Mouse (Mus musculus): ENCODE results near the gene Ttc6. TPM values are rescaled to one million over a fixed set of nuclear protein-coding genes. Genes with fewer than 3 reads are reported as not detected.

Ttc6 gene
- polyA plus RNA-seq, 1 experiment from 2014 or later: 0.09 TPM

GRCm38 (mm10) chr12:57549667-57550160 lies 14.2 kb upstream of the Ttc6 start:
- no peak for ATAC-seq (replicated peaks; ENCODE audit: low FRiP score, low read depth)
- no peak for DNase-seq (ENCODE audit: low spot score)
- WGBS: 4% methylated on average over 15 of the region's 15 CpGs
- Histone ChIP-seq H3K4me1 (replicated peaks; ENCODE audit: insufficient read depth, low read length) (peaks cover 8% of the 10 kb centered on the region), H3K9me3 (replicated peaks; ENCODE audit: low read length) (no peaks in the 10 kb centered on the region), H3K36me3 (ENCODE audit: insufficient read depth, low read length) (no peaks in the 10 kb centered on the region), H3K4me2 (ENCODE audit: low read length) (no peak overlapping the region), H3K4me3 (replicated peaks; ENCODE audit: low read depth, low read length) (no peak overlapping the region), H3K27me3 (ENCODE audit: insufficient read depth, low read length) (peaks cover 84% of the 10 kb centered on the region), H3K9ac (ENCODE audit: low read depth, low read length) (no peak overlapping the region), H3K27ac (no peak overlapping the region)
- no peak for TF ChIP-seq CTCF (IDR thresholded peaks at IDR 0.05; ENCODE audit: low read depth)

- DNase-seq (ENCODE audit: low spot score) (no peak), ATAC-seq (replicated peaks; ENCODE audit: low FRiP score, low read depth) (no peak)
- Histone ChIP-seq H3K4me2 (ENCODE audit: low read length) (no peak overlapping the region), H3K4me1 (replicated peaks; ENCODE audit: insufficient read depth, low read length) (peaks cover 7% of the 10 kb centered on the region), H3K36me3 (ENCODE audit: insufficient read depth, low read length) (no peaks in the 10 kb centered on the region), H3K9me3 (replicated peaks; ENCODE audit: low read length) (no peaks in the 10 kb centered on the region), H3K27ac (no peak overlapping the region), H3K9ac (ENCODE audit: low read depth, low read length) (no peak overlapping the region), H3K4me3 (replicated peaks; ENCODE audit: low read depth, low read length) (no peak overlapping the region), H3K27me3 (ENCODE audit: insufficient read depth, low read length) (peaks cover 82% of the 10 kb centered on the region)
- 3% methylated on average over 31 of the region's 31 CpGs for WGBS
- no peak for TF ChIP-seq CTCF (IDR thresholded peaks at IDR 0.05; ENCODE audit: low read depth)
These were observed 13.6 kb upstream of the Ttc6 start for GRCm38 (mm10) chr12:57550181-57550808.

GRCm38 (mm10) chr12:57550881-57551280 lies 13.0 kb upstream of the Ttc6 start:
- WGBS: 6% methylated on average over 8 of the region's 8 CpGs
- DNase-seq (ENCODE audit: low spot score): no peak
- no peak overlapping the region for H3K4me3 ChIP-seq (replicated peaks; ENCODE audit: low read depth, low read length)

GRCm38 (mm10) chr12:57552286-57552685 lies 11.6 kb upstream of the Ttc6 start:
- Histone ChIP-seq H3K9me3 (replicated peaks; ENCODE audit: low read length) (no peaks in the 10 kb centered on the region), H3K4me1 (replicated peaks; ENCODE audit: insufficient read depth, low read length) (no peaks in the 10 kb centered on the region), H3K9ac (ENCODE audit: low read depth, low read length) (no peak overlapping the region), H3K27ac (no peak overlapping the region), H3K4me2 (ENCODE audit: low read length) (no peak overlapping the region), H3K36me3 (ENCODE audit: insufficient read depth, low read length) (no peaks in the 10 kb centered on the region), H3K27me3 (ENCODE audit: insufficient read depth, low read length) (peaks cover 65% of the 10 kb centered on the region), H3K4me3 (replicated peaks; ENCODE audit: low read depth, low read length) (no peak overlapping the region)
- no peak for TF ChIP-seq CTCF (IDR thresholded peaks at IDR 0.05; ENCODE audit: low read depth)
- WGBS: 8% methylated on average over 3 of the region's 3 CpGs
- ATAC-seq (replicated peaks; ENCODE audit: low FRiP score, low read depth) (no peak), DNase-seq (ENCODE audit: low spot score) (no peak)

More at GRCm38 (mm10) chr12:57550881-57551280, 13.0 kb upstream of the Ttc6 start:
- H3K36me3 ChIP-seq (ENCODE audit: insufficient read depth, low read length): no peaks in the 10 kb centered on the region
- 0 out of 2 replicates have a peak, but pooled peaks cover 3% of the 10 kb centered on the region for H3K4me1 ChIP-seq (replicated peaks; ENCODE audit: insufficient read depth, low read length)
- TF ChIP-seq CTCF (IDR thresholded peaks at IDR 0.05; ENCODE audit: low read depth): no peak
- H3K27me3 ChIP-seq (ENCODE audit: insufficient read depth, low read length): peaks cover 79% of the 10 kb centered on the region
- H3K4me2 ChIP-seq (ENCODE audit: low read length): no peak overlapping the region
- ATAC-seq (replicated peaks; ENCODE audit: low FRiP score, low read depth): no peak
- no peak overlapping the region for H3K27ac ChIP-seq
- no peak overlapping the region for H3K9ac ChIP-seq (ENCODE audit: low read depth, low read length)
- no peaks in the 10 kb centered on the region for H3K9me3 ChIP-seq (replicated peaks; ENCODE audit: low read length)

DNA sequence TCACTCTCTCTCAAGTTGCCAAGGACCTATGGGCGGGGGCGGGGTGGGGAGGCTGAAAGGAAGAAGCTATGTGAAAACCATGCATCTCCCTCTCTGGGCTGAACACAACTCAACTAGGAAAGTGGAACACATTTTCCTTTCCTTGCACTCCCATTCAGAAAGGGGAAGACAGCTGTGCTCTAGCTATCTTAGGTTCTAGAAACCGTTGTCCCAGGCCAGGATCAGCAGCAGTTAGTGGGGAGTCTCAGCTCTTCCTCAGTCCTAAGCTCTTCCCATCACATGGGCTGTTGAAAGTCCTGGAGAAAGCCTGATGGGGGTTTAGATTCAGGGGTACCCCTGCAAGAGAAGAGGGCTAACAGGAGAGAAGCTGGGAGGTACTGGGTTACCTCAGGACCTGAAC lies 9.8 kb upstream of the Ttc6 start:
- H3K9me3 ChIP-seq (replicated peaks; ENCODE audit: low read length): no peaks in the 10 kb centered on the region
- no peak for TF ChIP-seq CTCF (IDR thresholded peaks at IDR 0.05; ENCODE audit: low read depth)

GRCm38 (mm10) chr12:57571773-57572172 lies 7.9 kb downstream of the Ttc6 start:
- Histone ChIP-seq H3K4me2 (ENCODE audit: low read length) (no peak overlapping the region), H3K9ac (ENCODE audit: low read depth, low read length) (no peak overlapping the region), H3K9me3 (replicated peaks; ENCODE audit: low read length) (no peaks in the 10 kb centered on the region), H3K27ac (no peak overlapping the region), H3K27me3 (ENCODE audit: insufficient read depth, low read length) (peaks cover 24% of the 10 kb centered on the region), H3K4me1 (replicated peaks; ENCODE audit: insufficient read depth, low read length) (0 out of 2 replicates have a peak, but pooled peaks cover 5% of the 10 kb centered on the region), H3K4me3 (replicated peaks; ENCODE audit: low read depth, low read length) (no peak overlapping the region), H3K36me3 (ENCODE audit: insufficient read depth, low read length) (no peaks in the 10 kb centered on the region)
- DNase-seq (ENCODE audit: low spot score) (no peak), ATAC-seq (replicated peaks; ENCODE audit: low FRiP score, low read depth) (no peak)
- TF ChIP-seq CTCF (IDR thresholded peaks at IDR 0.05; ENCODE audit: low read depth): no peak
- WGBS: 31% methylated on average over 9 of the region's 9 CpGs

More for the DNA sequence above, 9.8 kb upstream of the Ttc6 start:
- DNase-seq (ENCODE audit: low spot score): no peak
- no peak overlapping the region for H3K4me3 ChIP-seq (replicated peaks; ENCODE audit: low read depth, low read length)
- 35% methylated on average over 3 of the region's 3 CpGs for WGBS
- ATAC-seq (replicated peaks; ENCODE audit: low FRiP score, low read depth): no peak
- H3K27ac ChIP-seq: no peak overlapping the region
- no peaks in the 10 kb centered on the region for H3K36me3 ChIP-seq (ENCODE audit: insufficient read depth, low read length)
- no peaks in the 10 kb centered on the region for H3K4me1 ChIP-seq (replicated peaks; ENCODE audit: insufficient read depth, low read length)
- no peak overlapping the region for H3K9ac ChIP-seq (ENCODE audit: low read depth, low read length)
- no peak overlapping the region for H3K4me2 ChIP-seq (ENCODE audit: low read length)
- H3K27me3 ChIP-seq (ENCODE audit: insufficient read depth, low read length): peaks cover 51% of the 10 kb centered on the region

Measured in kidney, postnatal 0 days (tissue).